Mouse (Mus musculus) cerebellum, postnatal 25 days (tissue): ENCODE measurements at regions not wholly inside any gene's neighbourhood (a gene's known extent, or its start where the extent isn't known, plus 50 kb on each side); places are given as distances from the start of the nearest gene placed in this dataset.
A peak's percentile ranks its signal among the peaks of the same experiment; 100 is the strongest.

Experiments used
- DNase-seq, 2 experiments: peaks; one replicate each; pipeline ENCODE4 v3.0.0; 2021; ENCODE audit warnings: mixed read lengths in 2 of 2

- no peak for DNase-seq
Observed at GRCm38 (mm10) chr3:159069957-159070684, 425.1 kb upstream of the Depdc1a start.

DNA sequence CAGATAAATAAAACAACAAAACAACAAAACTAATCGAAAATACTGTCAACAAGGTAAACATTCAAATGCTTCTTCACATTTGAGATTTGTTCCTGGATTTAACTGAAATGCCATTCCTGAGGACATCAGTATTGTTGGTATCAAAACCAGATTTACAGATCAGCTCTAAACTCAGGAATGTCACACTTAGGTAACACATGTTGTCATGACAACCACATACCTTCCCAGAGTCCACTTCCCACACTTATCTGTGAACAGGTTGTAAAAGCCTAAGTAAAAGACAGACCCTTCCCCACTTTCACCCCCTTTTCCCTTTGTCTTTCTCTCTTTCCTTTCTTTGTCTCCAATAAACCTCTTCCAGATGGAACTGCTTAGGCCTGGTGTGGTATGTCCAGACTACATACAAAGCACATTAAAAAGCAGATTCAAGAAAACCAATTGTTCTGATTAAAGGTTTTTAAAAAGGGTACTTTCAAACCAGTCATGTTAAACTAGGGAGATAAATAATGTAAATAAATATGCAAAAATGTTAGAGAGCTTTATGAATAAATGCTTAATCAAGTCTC, 438.2 kb upstream of the Depdc1a start:
- no peak for DNase-seq

DNA sequence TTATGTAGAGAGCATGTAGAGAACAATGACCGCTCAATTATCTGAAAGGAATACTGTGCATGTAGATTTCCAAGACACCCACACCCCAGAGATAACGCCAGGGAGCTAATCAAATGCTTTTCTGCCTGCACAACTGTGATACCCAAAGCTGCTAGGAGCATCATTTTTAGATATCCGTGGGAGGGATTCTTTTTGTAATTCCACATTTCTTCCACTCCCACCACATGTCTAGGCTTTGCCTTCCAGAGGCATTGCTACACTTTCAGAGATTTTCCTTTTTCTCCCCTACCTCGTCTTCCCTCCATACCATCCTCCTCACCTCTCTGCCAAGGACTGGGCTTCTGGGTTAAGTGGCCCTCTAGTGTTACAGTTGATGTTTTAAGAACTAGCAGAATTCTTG, 460.4 kb upstream of the Depdc1a start:
- DNase-seq = no peak

DNA sequence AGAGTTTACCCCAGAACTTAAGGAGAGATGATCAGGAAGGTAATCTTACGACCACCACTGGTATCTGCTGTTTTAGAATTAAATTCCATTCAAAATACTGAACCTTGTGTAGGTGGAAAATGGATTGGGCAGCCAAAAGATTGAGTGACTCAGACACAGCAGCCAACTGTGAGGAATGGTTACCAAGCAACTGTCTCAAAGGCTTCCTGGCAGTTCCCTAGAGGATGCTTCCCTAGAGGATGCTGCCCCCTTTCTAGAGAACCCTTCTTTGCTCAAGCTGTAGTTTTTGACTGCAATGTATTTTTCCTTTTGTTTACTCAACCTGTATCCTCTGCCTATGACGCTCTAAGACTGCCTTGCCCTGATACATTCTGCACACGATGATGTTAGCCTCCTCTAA, 463.7 kb upstream of the Depdc1a start:
- DNase-seq = no peak

DNA sequence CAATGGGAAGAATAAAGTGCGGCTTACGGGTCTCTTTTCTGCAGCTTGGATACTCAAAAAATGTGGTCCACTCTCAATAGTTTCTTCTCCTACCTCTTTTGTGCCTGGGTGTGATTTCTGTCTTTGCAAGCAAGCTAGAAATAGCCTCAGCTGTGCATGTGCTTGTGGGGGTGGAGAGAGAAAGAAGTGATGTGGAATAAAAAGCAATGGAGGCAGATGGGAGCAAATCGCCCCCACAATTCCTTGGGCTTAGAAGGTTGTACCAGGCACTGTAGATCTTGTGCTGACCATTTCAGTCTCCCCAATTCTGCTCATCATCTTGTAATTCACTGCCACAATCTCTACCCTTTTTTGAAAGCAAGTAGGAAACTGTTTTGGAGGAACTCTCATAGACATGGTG, 464.6 kb upstream of the Depdc1a start:
- DNase-seq = no peak

DNA sequence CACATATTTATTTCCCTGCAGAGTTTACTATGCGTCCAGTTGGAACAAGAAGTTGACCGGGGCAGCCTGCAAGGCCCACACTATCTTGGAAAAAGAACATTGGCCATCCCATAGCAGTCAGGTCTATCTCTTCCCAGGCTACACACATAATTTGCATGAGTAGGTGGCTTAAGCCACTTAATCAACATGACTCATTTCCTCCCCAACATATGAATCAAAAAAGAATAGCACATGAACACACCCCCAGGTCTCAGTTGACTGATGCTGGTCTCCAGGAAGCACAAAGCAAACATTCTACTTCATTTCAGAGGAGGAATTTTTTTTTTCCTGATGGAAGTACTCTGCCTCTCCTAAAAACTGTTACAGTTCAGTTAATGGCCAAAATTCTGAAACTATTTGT, 465.3 kb upstream of the Depdc1a start:
- no peak for DNase-seq

- DNase-seq = no peak
Observed at GRCm38 (mm10) chr3:159020447-159020846, 458.4 kb upstream of the Lrrc7 start.

DNA sequence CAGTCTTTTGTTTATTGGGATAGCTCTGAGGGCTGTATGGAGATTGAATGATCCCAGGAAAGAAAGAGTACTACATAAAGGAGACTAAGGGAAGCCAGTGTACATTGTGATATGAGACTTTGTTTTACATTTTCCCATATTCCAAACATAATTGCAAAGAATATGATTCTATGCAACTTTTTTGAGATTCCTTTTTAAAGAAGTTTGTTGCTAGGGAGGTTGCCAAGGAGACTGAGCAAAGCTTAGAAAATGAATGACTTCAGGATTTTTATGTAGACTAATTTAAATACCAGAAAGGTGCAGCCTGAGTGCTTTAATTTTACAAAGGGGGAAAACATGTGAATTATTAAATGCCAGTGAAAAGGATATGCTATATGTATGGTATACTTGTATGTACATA, 455.2 kb upstream of the Lrrc7 start:
- no peak for DNase-seq

- DNase-seq = no peak
Observed at GRCm38 (mm10) chr3:159016426-159016825, 454.4 kb upstream of the Lrrc7 start.

DNA sequence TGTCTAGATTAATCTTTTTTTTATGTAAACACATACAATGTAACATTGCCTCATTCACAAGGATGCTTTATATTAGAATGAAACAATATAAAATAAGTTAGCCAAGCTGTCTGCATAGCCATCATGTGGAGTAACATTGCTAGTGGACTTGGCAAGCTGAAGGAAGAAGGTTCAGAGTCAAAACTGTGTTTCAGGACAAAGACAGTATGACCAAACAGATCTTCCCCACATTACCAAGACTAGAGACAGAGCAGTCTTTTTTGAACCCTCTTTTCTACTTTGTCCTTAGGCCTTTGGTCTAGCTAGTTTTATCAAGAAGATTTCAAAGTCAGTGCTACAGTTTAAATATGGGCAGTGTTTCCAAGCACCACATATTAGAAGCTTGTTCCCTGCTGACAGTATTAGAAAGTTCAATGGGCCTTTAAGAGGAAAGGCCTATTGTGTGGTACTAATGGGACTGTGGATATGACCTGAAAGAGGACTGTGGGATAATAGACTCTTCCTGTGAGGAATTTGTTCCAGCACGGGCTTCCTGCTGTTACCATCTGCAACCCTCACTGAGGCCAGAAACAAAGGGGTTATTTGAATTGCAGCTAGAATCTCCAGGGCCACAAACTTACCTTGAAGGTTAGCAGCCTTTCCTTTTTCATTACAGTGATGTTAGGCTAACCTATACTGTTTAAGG, 449.1 kb upstream of the Lrrc7 start:
- peak; percentile 60 to 70 for DNase-seq

DNA sequence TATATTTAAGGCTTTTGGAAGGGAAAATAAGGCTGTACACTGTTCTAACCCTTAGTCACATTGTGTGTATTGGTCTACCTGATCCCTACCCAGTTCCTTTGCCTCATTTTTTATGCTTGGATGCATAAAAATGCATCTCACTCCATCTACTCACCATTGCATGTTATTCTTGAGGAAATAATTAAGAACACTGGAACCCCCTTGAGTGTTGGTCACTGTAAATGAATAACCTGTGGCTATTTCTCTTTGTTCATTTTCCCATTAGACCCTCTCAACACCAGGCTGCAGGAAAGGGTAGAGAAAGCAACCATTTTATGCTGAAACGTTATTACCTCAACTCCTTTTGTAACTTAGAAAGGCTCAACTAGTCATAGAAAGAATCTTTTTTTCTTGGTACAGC, 442.0 kb upstream of the Lrrc7 start:
- no peak for DNase-seq

DNA sequence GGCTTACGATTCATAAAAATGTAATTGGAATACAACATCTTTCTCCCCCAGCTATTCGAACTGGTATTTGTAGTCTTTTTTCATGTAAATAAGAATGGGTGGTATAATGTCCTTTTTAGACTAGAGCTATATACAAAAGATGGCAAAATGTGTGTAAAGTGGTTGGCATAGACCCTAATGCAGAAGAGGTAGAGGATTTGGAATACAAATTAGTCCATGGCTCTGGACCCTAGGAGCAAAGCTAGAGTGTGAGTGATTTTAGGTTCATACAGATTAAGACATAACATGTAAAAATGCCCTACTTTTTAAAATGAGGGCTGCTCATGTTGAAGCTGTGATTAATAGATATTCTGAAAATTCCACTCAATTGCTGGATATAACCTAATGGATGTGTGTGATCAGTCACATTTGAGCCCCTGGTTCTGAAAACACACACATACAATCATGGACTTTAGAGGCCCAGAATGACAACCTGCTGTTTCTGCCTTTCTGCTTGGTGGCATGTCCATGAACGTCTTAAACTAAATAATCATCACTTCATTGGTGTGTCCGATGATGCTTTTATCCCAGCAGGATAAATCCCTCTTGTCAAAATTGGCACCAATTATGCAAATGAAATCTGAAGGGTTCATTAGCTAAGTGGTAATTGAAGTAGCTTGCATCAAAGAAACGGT, 423.6 kb upstream of the Lrrc7 start:
- no peak for DNase-seq

- DNase-seq = no peak
Observed at GRCm38 (mm10) chr3:158947063-158947462, 385.0 kb upstream of the Lrrc7 start.

DNA sequence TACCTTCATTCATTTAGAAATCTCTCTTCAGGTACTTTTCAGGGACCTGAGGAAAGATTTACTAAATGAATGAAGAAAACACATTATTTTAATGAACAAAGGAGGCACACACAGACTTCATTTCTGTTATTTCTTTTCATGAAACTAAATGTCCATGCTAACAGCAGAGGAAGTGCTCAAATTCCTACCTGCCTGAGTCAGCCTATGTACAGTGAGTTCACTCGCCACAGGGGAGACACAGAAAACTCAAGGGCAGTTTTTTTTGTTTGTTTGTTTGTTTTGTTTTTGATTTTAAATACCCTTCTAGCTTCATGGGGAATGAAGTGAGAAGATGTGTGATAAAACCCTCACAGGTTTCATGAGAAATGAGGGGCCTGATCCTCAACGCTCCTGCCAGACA, 343.1 kb upstream of the Lrrc7 start:
- DNase-seq = no peak

DNA sequence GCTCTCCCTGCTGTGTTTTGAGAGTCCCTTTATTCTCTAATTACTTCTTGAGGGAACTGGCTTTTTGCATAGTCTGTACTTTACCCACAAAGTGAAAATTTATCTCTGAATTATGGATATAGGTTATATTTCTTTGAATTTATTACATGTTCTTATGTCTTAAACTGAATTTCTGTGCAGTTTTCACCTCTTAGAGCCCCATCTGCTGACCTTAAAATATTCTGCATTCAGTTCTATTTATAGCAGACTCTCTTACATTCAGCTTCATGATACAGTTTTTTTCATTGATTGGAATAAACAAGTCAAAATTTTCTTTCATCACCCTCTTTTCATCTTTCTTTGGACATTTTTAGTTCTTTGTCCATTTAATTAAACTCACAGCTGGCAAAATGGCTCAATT, 337.4 kb upstream of the Lrrc7 start:
- DNase-seq = no peak

- no peak for DNase-seq
Observed at GRCm38 (mm10) chr3:158886732-158887386, 324.8 kb upstream of the Lrrc7 start.

GRCm38 (mm10) chr3:158886301-158886711, 324.3 kb upstream of the Lrrc7 start:
- DNase-seq = no peak
